Mouse (Mus musculus): ENCODE results near the gene Ulk3.

DNA sequence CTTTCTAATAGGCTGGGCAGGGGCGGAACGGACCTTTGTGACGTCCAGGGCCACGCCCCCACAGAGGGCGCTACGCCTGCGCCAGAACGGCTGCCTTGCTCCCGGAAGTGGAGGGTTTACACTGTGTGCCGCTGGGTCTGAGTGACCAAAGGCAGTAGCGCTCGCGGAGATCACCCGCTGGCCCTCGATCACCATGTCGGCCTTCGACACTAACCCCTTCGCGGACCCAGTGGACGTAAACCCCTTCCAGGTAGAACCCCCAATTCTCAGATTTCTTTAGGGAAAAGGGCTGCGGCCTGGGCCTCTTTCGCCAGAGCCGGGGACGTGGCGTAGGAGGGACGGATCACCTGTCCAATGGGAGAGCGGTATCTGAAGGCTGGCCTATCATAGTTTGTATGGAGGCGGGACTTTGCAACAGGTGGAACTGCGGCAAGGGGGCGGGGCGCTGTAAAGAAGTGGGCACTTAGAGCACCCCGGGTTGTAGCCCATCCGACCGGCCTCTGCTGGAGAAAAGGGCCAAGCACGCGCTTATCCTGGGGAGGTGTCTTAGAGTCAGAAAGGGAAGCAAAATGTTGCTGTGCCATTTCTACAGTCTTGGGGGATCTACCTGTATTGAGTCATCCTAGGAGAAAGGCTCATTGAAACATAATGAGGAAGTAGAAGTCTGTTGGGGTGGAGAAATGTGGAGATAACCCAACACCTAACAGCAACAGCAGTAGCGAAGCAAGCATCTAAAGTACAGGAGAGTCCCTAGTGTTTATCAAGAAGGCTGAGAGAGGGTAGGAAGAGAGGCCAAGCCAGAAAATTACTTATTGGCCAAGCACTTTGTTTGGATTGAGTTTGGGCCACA is 28.2 kb upstream of the Ulk3 start, which contains the start of gene Scamp2:
- TF ChIP-seq CTCF (IDR thresholded peaks at IDR 0.05; ENCODE audit: low read depth, low read length) = no peak
- TF ChIP-seq EP300 (IDR thresholded peaks at IDR 0.05; ENCODE audit: insufficient read depth, low read depth, low read length) = 0 out of 2 replicates have a peak, but pooled peaks have one; percentile 43
